Mouse (Mus musculus) lung, embryonic 16.5 days (tissue): ENCODE data around the gene Zdhhc1. TPM values are rescaled to one million over a fixed set of nuclear protein-coding genes. Genes with fewer than 3 reads are reported as not detected.
A peak's percentile ranks its signal among the peaks of the same experiment; 100 is the strongest.

ENCODE experiments used
- ATAC-seq: fragments of 200-750 bp; cut with Nextera tagmentation; 2 replicates; pipeline ENCODE4 v1.8.0; 2017; ENCODE audit warnings: low read depth, mild to moderate bottlenecking, moderate library complexity
- H3K27ac ChIP-seq: fragments of 300-500 bp; sonication (generic); 2 replicates; pipeline ENCODE4 v1.5.1; 2014; ENCODE audit warnings: mild to moderate bottlenecking, control low read depth, low read length
- H3K27me3 ChIP-seq: fragments of 300-500 bp; sonication (generic); 2 replicates; pipeline ENCODE4 v1.6.1; 2014; ENCODE audit warnings: low read depth, low read length, mixed read lengths; ENCODE audit not compliant: control insufficient read depth, insufficient read depth
- H3K36me3 ChIP-seq: fragments of 300-500 bp; sonication (generic); 2 replicates; pipeline ENCODE4 v1.6.1; 2014; ENCODE audit warnings: low read length; ENCODE audit not compliant: control insufficient read depth, insufficient read depth
- H3K4me1 ChIP-seq: fragments of 300-500 bp; sonication (generic); replicated peaks from 2 replicates; pipeline ENCODE4 v1.6.1; 2014; ENCODE audit warnings: low read length, mixed read lengths; ENCODE audit not compliant: control insufficient read depth, insufficient read depth
- H3K4me2 ChIP-seq: fragments of 300-500 bp; sonication (generic); 2 replicates; pipeline ENCODE4 v1.6.1; 2014; ENCODE audit warnings: low read depth, low read length, control low read depth
- H3K4me3 ChIP-seq: fragments of 300-500 bp; sonication (generic); 2 replicates; pipeline ENCODE4 v1.5.1; 2014; ENCODE audit warnings: mild to moderate bottlenecking, low read length, control low read depth
- H3K9ac ChIP-seq: fragments of 300-500 bp; sonication (generic); 2 replicates; pipeline ENCODE4 v1.6.1; 2014; ENCODE audit warnings: low read length, control low read depth
- H3K9me3 ChIP-seq: fragments of 300-500 bp; sonication (generic); 2 replicates; pipeline ENCODE4 v1.6.1; 2016; ENCODE audit warnings: low read length; ENCODE audit not compliant: control insufficient read depth
- WGBS: fragments of 180-500 bp; shearing (Covaris S2); extraction: QIAGEN DNeasy Blood & Tissue Kit; methylation state at CpG from one replicate; pipeline ENCODE4 v1.1.7; 2014; 5-methylcytosine and 5-hydroxymethylcytosine counted together
- polyA plus RNA-seq: library from polyadenylated mRNA; unstranded; fragments of >200 nt; fragmentation: Nextera tagmentation; extraction: Ambion mirVana; gene quantifications from 2 replicates; pipeline ENCODE4 v1.2.1, GENCODE M21; 2015

Zdhhc1 gene
- polyA plus RNA-seq, 1 experiment from 2014 or later = 48.3 TPM

DNA sequence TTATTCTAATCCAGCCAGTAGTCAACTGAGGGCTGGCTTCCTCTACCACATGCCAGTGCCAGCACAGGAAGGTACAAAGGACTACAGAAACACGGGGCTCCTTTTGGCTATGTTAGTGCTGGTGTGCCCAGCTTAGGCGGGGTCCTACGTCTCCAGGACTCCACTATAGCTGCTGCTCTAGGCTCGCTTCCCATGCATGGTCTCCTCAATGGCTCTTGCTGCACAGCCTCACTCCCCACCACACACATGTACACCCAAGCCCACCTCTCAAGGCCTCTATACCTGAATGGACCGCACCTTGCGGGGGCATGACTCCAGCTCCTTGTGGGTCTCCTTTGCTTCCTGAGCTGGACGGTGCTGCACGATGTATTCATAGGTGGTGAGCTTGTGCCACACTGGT lies 21.0 kb downstream of the Zdhhc1 start:
- peaks cover 9% of the 10 kb centered on the region for H3K36me3 ChIP-seq
- H3K4me2 ChIP-seq = no peak overlapping the region
- H3K27me3 ChIP-seq = no peaks in the 10 kb centered on the region; the same call in 1 of the 2 replicates
- H3K27ac ChIP-seq = no peak overlapping the region
- peaks cover 32% of the 10 kb centered on the region for H3K4me1 ChIP-seq
- no peaks in the 10 kb centered on the region for H3K9me3 ChIP-seq
- no peak for ATAC-seq
- H3K9ac ChIP-seq = no peak overlapping the region
- no peak overlapping the region for H3K4me3 ChIP-seq
- 92% methylated on average over 8 of the region's 8 CpGs for WGBS

GRCm38 (mm10) chr8:105475254-105475653 lies 21.4 kb downstream of the Zdhhc1 start:
- H3K4me3 ChIP-seq = no peak overlapping the region
- peak overlapping the region; percentile 52; the same call in 1 of the 2 replicates for H3K9ac ChIP-seq
- peak overlapping the region; percentile 75 for H3K27ac ChIP-seq
- peaks cover 9% of the 10 kb centered on the region for H3K36me3 ChIP-seq
- H3K4me2 ChIP-seq = no peak overlapping the region
- H3K9me3 ChIP-seq = no peaks in the 10 kb centered on the region
- WGBS = 68% methylated on average over 4 of the region's 4 CpGs
- no peaks in the 10 kb centered on the region; the same call in 1 of the 2 replicates for H3K27me3 ChIP-seq
- H3K4me1 ChIP-seq = peaks cover 37% of the 10 kb centered on the region
- ATAC-seq = no peak

DNA sequence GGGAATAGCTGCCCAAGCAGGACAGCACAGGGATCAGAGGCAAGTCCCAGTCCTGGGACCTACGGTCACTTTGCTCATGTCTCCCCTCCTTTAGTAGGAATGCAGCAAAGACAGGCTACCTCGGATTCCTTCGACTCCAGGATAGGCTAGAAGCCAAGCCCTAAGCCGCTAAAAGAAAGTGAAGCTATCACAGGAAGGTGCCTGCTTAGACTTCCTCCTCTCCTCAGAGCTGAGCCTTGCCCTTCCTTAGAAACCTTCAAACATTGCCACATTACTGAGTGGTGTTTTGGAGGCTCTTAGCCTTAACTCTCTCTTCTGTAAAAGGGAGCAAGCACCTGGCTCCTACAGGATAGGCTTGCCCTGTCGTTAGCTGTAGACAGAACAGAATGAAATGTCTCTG lies 22.0 kb downstream of the Zdhhc1 start:
- Histone ChIP-seq H3K4me2 (0 out of 2 replicates have a peak overlapping the region, but pooled peaks have one; percentile 17), H3K4me3 (no peak overlapping the region), H3K4me1 (peaks cover 43% of the 10 kb centered on the region), H3K27me3 (no peaks in the 10 kb centered on the region; the same call in 1 of the 2 replicates), H3K36me3 (peaks cover 9% of the 10 kb centered on the region), H3K9ac (peak overlapping the region; percentile 52), H3K27ac (peak overlapping the region; percentile 75), H3K9me3 (no peaks in the 10 kb centered on the region)
- 25% methylated on average over 5 of the region's 5 CpGs for WGBS
- no peak for ATAC-seq

GRCm38 (mm10) chr8:105473816-105474606 lies 22.7 kb downstream of the Zdhhc1 start:
- Histone ChIP-seq H3K27me3 (no peaks in the 10 kb centered on the region; the same call in 1 of the 2 replicates), H3K9me3 (no peaks in the 10 kb centered on the region), H3K27ac (peak overlapping the region; percentile 75), H3K9ac (peak overlapping the region; percentile 52), H3K36me3 (peaks cover 9% of the 10 kb centered on the region), H3K4me2 (peak overlapping the region; percentile 17; the same call in 1 of the 2 replicates), H3K4me3 (no peak overlapping the region), H3K4me1 (peaks cover 49% of the 10 kb centered on the region)
- 31% methylated on average over 17 of the region's 17 CpGs for whole genome bisulfite sequencing
- ATAC-seq = peak; percentile 23; the same call in 1 of the 2 replicates

GRCm38 (mm10) chr8:105472983-105473382 lies 23.7 kb downstream of the Zdhhc1 start:
- 81% methylated on average over 9 of the region's 9 CpGs for WGBS
- Histone ChIP-seq H3K9me3 (no peaks in the 10 kb centered on the region), H3K27ac (no peak overlapping the region), H3K4me1 (peaks cover 51% of the 10 kb centered on the region), H3K36me3 (peaks cover 9% of the 10 kb centered on the region), H3K27me3 (no peaks in the 10 kb centered on the region; the same call in 1 of the 2 replicates), H3K4me2 (no peak overlapping the region), H3K9ac (no peak overlapping the region), H3K4me3 (no peak overlapping the region)
- ATAC-seq = no peak

GRCm38 (mm10) chr8:105472414-105472932 lies 24.2 kb downstream of the Zdhhc1 start:
- ATAC-seq = no peak
- Histone ChIP-seq H3K9ac (no peak overlapping the region; the same call in 1 of the 2 replicates), H3K4me2 (no peak overlapping the region), H3K9me3 (no peaks in the 10 kb centered on the region), H3K36me3 (peaks cover 9% of the 10 kb centered on the region), H3K27ac (no peak overlapping the region), H3K4me1 (peaks cover 51% of the 10 kb centered on the region), H3K4me3 (no peak overlapping the region), H3K27me3 (no peaks in the 10 kb centered on the region; the same call in 1 of the 2 replicates)
- 56% methylated on average over 23 of the region's 23 CpGs for WGBS

DNA sequence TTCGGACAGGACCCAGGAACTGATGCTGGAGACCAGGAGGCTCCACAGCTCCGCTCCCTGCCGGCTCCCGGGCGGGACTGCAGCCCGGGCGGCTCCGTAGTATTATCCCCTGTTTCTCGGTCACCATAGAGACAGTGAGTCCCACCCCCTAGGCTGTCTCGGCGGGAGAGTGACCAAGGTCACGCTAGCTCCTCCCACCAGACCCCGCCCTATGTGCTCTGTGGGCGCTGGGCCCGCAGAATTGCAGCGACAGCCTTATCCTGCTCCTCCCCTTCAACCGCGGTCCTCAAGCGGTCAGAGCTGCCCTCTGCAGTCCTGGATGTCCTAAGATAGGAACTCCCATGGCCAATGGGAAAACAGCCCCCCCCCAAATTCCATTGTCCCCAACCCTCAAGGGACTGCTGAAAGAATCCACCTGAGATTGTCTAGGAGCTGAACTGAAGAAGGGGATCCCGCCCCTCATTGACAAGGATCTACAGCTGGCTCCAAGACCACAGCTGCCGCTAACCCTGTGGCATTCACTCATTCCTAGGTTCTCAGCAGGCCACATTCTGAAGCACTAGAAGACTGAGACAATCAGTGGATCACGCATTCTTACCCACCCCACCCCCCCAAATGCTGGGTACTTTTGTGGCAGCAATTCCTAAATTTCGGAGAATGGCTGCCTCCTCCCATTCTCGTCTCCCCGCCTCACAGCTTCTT lies 25.2 kb downstream of the Zdhhc1 start, which contains the start of gene Tppp3:
Tppp3 (minus strand) TSS at position 213 of the 702 bp plus-strand sequence.
- Histone ChIP-seq H3K27ac (0 out of 2 replicates have a peak within 1 kb of the TSS, but pooled peaks have one; percentile 2), H3K27me3 (no peaks in the 10 kb centered on the region; the same call in 1 of the 2 replicates), H3K4me2 (peak within 1 kb of the TSS; percentile 69), H3K4me3 (peak within 1 kb of the TSS; percentile 39), H3K4me1 (peaks cover 59% of the 10 kb centered on the region), H3K36me3 (peaks cover 9% of the 10 kb centered on the region), H3K9ac (peak within 1 kb of the TSS; percentile 54), H3K9me3 (no peaks in the 10 kb centered on the region)
- 11% methylated on average over 25 of the region's 25 CpGs for WGBS
- ATAC-seq = peak; percentile 95

DNA sequence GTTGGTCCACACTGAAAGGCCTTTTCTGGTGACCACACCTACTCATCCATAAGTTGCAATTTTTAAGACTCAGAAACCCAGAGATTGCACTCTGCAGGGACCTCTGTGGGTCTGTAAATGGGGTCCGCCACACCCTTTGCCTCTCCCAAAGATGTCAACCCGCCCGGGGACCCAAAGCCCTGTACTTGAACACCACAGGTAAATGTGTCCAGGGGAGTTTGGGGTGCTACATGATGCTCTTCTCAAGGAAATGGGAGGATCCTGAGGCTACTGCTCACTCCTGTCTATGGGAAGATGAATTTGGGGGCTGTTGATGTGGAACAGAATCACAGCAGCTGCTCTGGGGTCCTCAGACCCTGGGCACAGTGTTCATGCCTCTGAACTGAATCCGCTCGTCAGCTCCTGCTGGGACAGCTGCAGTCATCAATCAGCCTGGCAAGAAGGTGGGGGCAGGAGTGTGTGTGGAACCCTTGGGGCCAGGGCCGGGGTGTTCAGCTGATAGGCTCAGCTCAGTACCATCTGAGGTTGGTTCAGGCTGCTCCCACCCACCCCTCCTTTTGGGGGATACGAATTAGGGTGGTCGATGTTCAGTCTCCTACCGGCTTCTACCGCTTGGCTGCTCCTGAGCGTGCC lies 25.9 kb downstream of the Zdhhc1 start:
- Histone ChIP-seq H3K4me1 (peaks cover 61% of the 10 kb centered on the region), H3K9me3 (no peaks in the 10 kb centered on the region), H3K36me3 (peaks cover 7% of the 10 kb centered on the region), H3K27me3 (no peaks in the 10 kb centered on the region; the same call in 1 of the 2 replicates), H3K4me2 (peak overlapping the region; percentile 69), H3K9ac (peak overlapping the region; percentile 54), H3K27ac (no peak overlapping the region), H3K4me3 (peak overlapping the region; percentile 39)
- ATAC-seq = no peak; the same call in 1 of the 2 replicates
- WGBS = 19% methylated on average over 11 of the region's 11 CpGs
